Mouse (Mus musculus): ENCODE results near the gene Dhrs7c. TPM values are rescaled to one million over a fixed set of nuclear protein-coding genes. Genes with fewer than 3 reads are reported as not detected.

Gene Dhrs7c
- polyA plus RNA-seq, 1 experiment: not detected

DNA sequence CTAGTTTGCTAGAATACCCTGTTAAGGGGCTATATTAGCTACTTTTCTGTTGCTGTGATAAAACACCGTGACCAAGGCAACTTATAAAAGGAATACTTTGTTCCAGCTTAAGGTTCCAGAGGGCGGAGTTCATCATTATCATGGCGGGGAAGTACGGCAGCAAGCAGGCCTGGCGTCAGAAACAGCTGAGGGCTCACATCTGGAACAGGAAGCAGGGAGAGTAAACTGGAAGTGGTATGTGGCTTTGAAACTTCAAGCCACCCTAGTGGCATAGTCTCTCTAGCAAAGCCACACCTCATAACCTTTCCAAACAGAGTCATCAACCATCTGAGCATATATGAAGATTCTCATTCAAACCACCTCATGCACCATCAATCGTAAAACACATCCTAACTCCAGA lies 31.5 kb downstream of the Dhrs7c start:
- TF ChIP-seq EP300 (IDR thresholded peaks at IDR 0.05; ENCODE audit: insufficient read depth, low read depth, low read length) (no peak), POLR2A (IDR thresholded peaks at IDR 0.05; ENCODE audit: insufficient read depth, low read length) (no peak), CTCF (IDR thresholded peaks at IDR 0.05; ENCODE audit: low read depth, low read length) (no peak)
- Histone ChIP-seq H3K4me3 (ENCODE audit: low read depth, low read length) (no peak overlapping the region), H3K27ac (ENCODE audit: insufficient read depth, low read length) (no peak overlapping the region)

DNA sequence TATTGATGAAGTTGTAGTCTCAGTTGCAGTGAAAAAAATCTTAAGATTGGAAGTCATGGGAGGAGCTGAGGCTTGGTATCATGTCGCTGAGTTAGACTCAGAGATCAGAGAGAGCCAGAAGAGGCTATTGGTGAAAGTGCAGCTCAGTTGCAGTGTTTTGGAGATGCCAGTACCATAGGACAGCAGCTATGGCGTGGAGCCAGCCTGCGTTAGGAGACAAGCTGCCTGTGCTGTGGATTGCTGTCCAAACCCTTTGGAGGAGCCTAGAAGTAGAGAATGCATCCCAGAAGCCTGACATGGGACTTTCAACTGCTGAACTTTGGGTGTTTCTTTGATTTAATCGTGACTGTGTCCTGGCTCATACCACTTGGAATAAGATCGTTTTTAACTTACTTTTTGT lies 33.8 kb downstream of the Dhrs7c start:
- Histone ChIP-seq H3K9me3 (replicated peaks; ENCODE audit: control insufficient read depth, insufficient read depth, low read length, poor library complexity, severe bottlenecking) (no peaks in the 10 kb centered on the region), H3K4me1 (ENCODE audit: control insufficient read depth, insufficient read depth, low read length) (no peaks in the 10 kb centered on the region), H3K27me3 (ENCODE audit: control insufficient read depth, insufficient read depth, low read length, poor library complexity, severe bottlenecking) (no peaks in the 10 kb centered on the region; the same call in 1 of the 2 replicates), H3K27ac (ENCODE audit: insufficient read depth, low read length) (no peak overlapping the region), H3K4me3 (ENCODE audit: low read depth, low read length) (no peak overlapping the region), H3K36me3 (ENCODE audit: control insufficient read depth, insufficient read depth, low read length, poor library complexity, severe bottlenecking) (no peaks in the 10 kb centered on the region), H3K9ac (ENCODE audit: low read depth, poor library complexity, severe bottlenecking) (no peak overlapping the region)
- TF ChIP-seq POLR2A (IDR thresholded peaks at IDR 0.05; ENCODE audit: insufficient read depth, low read length): no peak
- no peak for TF ChIP-seq EP300 (IDR thresholded peaks at IDR 0.05; ENCODE audit: insufficient read depth, low read depth, low read length)
- TF ChIP-seq CTCF (IDR thresholded peaks at IDR 0.05; ENCODE audit: low read depth, low read length): no peak

More for the DNA sequence above, 31.5 kb downstream of the Dhrs7c start:
- Histone ChIP-seq H3K4me1 (ENCODE audit: control insufficient read depth, insufficient read depth, low read length) (no peaks in the 10 kb centered on the region), H3K9me3 (replicated peaks; ENCODE audit: control insufficient read depth, insufficient read depth, low read length, poor library complexity, severe bottlenecking) (no peaks in the 10 kb centered on the region), H3K9ac (ENCODE audit: low read depth, poor library complexity, severe bottlenecking) (no peak overlapping the region), H3K36me3 (ENCODE audit: control insufficient read depth, insufficient read depth, low read length, poor library complexity, severe bottlenecking) (no peaks in the 10 kb centered on the region), H3K27me3 (ENCODE audit: control insufficient read depth, insufficient read depth, low read length, poor library complexity, severe bottlenecking) (no peaks in the 10 kb centered on the region; the same call in 1 of the 2 replicates)

DNA sequence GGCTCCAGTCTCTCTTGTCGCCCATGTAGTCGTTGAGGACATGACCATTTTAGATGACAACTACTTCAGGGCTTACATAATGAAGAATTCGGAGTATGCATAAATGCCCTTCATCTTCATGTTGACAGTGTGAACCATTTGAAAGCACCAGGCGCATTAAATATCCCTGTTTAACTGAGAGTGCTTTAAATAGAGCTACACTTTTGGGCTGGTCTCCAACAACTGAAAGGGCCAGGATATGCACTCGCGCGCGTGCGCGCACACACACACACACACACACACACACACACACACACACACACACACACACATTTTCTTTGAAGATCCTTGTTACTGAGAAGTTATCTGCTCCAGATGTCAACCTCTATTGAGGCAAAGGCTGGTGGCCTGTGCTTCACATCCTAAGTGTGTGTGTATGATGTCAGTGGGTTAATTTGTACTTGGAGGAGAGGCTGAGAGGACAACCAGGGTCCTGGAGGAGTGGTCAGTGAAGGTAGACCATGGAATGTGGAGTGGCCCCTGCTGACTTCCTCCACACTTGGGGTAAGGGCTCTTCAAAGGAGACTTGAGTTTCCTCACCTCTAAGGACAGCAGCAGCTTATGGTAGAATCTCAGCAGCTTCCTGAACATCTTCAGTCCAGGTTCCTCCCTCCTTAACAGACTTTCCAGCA lies 37.6 kb downstream of the Dhrs7c start:
- H3K27ac ChIP-seq (ENCODE audit: insufficient read depth, low read length): no peak overlapping the region
- H3K36me3 ChIP-seq (ENCODE audit: control insufficient read depth, insufficient read depth, low read length, poor library complexity, severe bottlenecking): no peaks in the 10 kb centered on the region
- H3K4me3 ChIP-seq (ENCODE audit: low read depth, low read length): no peak overlapping the region
- H3K9ac ChIP-seq (ENCODE audit: low read depth, poor library complexity, severe bottlenecking): no peak overlapping the region
- H3K27me3 ChIP-seq (ENCODE audit: control insufficient read depth, insufficient read depth, low read length, poor library complexity, severe bottlenecking): no peaks in the 10 kb centered on the region; the same call in 1 of the 2 replicates
- no peak for TF ChIP-seq POLR2A (IDR thresholded peaks at IDR 0.05; ENCODE audit: insufficient read depth, low read length)
- no peaks in the 10 kb centered on the region for H3K4me1 ChIP-seq (ENCODE audit: control insufficient read depth, insufficient read depth, low read length)
- no peaks in the 10 kb centered on the region for H3K9me3 ChIP-seq (replicated peaks; ENCODE audit: control insufficient read depth, insufficient read depth, low read length, poor library complexity, severe bottlenecking)

DNA sequence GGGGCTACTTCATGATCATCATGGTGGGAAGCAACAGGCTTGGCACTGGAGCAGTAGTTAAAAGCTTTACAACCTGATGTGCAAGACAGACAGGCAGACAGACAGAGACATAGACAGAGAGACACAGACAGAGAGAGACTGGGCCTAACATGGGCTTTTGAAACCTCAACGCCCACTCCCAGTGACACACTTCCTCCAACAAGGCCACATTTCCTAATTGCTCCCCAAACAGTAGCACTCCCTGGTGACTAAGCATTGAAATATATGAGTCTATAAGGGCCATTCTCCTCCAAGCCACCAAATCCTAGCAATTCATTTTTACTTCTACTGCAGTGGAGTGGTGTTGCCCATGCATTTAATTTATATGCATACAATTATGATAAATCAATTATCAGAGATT lies 41.8 kb downstream of the Dhrs7c start:
- Histone ChIP-seq H3K4me3 (ENCODE audit: low read depth, low read length) (no peak overlapping the region), H3K9ac (ENCODE audit: low read depth, poor library complexity, severe bottlenecking) (no peak overlapping the region), H3K4me1 (ENCODE audit: control insufficient read depth, insufficient read depth, low read length) (no peaks in the 10 kb centered on the region), H3K9me3 (replicated peaks; ENCODE audit: control insufficient read depth, insufficient read depth, low read length, poor library complexity, severe bottlenecking) (no peaks in the 10 kb centered on the region), H3K27me3 (ENCODE audit: control insufficient read depth, insufficient read depth, low read length, poor library complexity, severe bottlenecking) (no peaks in the 10 kb centered on the region; the same call in 1 of the 2 replicates), H3K27ac (ENCODE audit: insufficient read depth, low read length) (no peak overlapping the region), H3K36me3 (ENCODE audit: control insufficient read depth, insufficient read depth, low read length, poor library complexity, severe bottlenecking) (no peaks in the 10 kb centered on the region)
- TF ChIP-seq POLR2A (IDR thresholded peaks at IDR 0.05; ENCODE audit: insufficient read depth, low read length) (no peak), CTCF (IDR thresholded peaks at IDR 0.05; ENCODE audit: low read depth, low read length) (no peak), EP300 (IDR thresholded peaks at IDR 0.05; ENCODE audit: insufficient read depth, low read depth, low read length) (no peak)

DNA sequence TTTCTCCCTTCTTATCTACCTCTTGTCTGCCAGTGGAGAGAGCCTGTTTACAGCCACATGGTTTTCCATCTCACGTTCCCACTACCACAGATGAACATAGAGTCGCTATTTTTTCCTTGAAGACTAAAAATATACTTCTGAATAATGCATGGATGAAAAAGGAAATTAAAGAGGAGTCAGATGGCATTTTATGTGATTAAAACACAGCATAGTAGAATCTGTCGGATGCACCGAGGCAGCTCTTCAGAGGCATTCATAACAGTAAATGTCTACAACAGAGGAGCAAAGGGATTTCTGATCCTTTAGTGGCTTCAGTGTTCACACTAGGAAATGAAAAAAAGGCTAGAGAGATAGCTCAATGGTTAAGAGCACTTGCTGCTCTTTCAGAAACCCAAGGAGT lies 47.2 kb downstream of the Dhrs7c start:
- H3K4me3 ChIP-seq (ENCODE audit: low read depth, low read length): no peak overlapping the region
- H3K27me3 ChIP-seq (ENCODE audit: control insufficient read depth, insufficient read depth, low read length, poor library complexity, severe bottlenecking): no peaks in the 10 kb centered on the region; the same call in none of the 2 replicates
- TF ChIP-seq CTCF (IDR thresholded peaks at IDR 0.05; ENCODE audit: low read depth, low read length) (no peak), POLR2A (IDR thresholded peaks at IDR 0.05; ENCODE audit: insufficient read depth, low read length) (no peak), EP300 (IDR thresholded peaks at IDR 0.05; ENCODE audit: insufficient read depth, low read depth, low read length) (no peak)
- no peaks in the 10 kb centered on the region for H3K36me3 ChIP-seq (ENCODE audit: control insufficient read depth, insufficient read depth, low read length, poor library complexity, severe bottlenecking)
- no peak overlapping the region for H3K9ac ChIP-seq (ENCODE audit: low read depth, poor library complexity, severe bottlenecking)
- H3K9me3 ChIP-seq (replicated peaks; ENCODE audit: control insufficient read depth, insufficient read depth, low read length, poor library complexity, severe bottlenecking): no peaks in the 10 kb centered on the region
- no peak overlapping the region for H3K27ac ChIP-seq (ENCODE audit: insufficient read depth, low read length)
- no peaks in the 10 kb centered on the region for H3K4me1 ChIP-seq (ENCODE audit: control insufficient read depth, insufficient read depth, low read length)

DNA sequence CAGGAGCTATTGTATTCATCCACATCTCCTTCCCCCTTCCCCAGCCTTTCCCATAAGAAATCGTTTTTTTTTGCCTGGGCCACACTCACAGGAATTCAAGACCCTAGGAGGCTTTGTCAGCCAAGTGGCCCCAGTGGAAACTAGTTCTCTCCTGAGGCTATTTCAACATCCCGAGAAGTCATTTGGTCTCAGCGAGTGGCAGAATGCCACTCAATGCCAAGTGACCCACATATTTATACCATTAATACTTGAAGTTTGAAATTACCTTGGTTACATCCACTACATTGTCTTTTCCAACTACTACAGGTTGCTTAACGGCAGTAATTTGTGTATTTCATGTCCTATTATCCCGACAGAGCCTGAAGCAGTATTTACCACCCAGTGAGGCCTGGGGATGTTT lies 53.8 kb downstream of the Dhrs7c start:
- H3K4me1 ChIP-seq (ENCODE audit: control insufficient read depth, insufficient read depth, low read length): no peaks in the 10 kb centered on the region
- H3K36me3 ChIP-seq (ENCODE audit: control insufficient read depth, insufficient read depth, low read length, poor library complexity, severe bottlenecking): no peaks in the 10 kb centered on the region

More for the DNA sequence above, 53.8 kb downstream of the Dhrs7c start:
- TF ChIP-seq POLR2A (IDR thresholded peaks at IDR 0.05; ENCODE audit: insufficient read depth, low read length): no peak
- H3K27ac ChIP-seq (ENCODE audit: insufficient read depth, low read length): no peak overlapping the region
- no peaks in the 10 kb centered on the region for H3K9me3 ChIP-seq (replicated peaks; ENCODE audit: control insufficient read depth, insufficient read depth, low read length, poor library complexity, severe bottlenecking)
- H3K9ac ChIP-seq (ENCODE audit: low read depth, poor library complexity, severe bottlenecking): no peak overlapping the region
- H3K4me3 ChIP-seq (ENCODE audit: low read depth, low read length): no peak overlapping the region
- no peaks in the 10 kb centered on the region for H3K27me3 ChIP-seq (ENCODE audit: control insufficient read depth, insufficient read depth, low read length, poor library complexity, severe bottlenecking)

Measured in ES-Bruce4 (cell line).